Comparison of ENCODE assay signal across 8 mouse cellular contexts in genomic region chr15:67364099-67364756, GRCm38 (mm10).
DNase-seq lines count a peak whose midpoint lies in the region; ATAC-seq lines count a peak whose summit lies in the region.

No protein-coding gene starts in this region.

- no peak overlapping the region for H3K4me2 ChIP-seq in liver, embryonic 11.5 days
- no peak overlapping the region for H3K4me2 ChIP-seq in forebrain, embryonic 11.5 days (ENCODE audit: low read depth, low read length, severe bottlenecking)
- H3K4me2 ChIP-seq in midbrain, embryonic 14.5 days (ENCODE audit: low read length): no peak overlapping the region

- ATAC-seq in liver, embryonic 11.5 days (replicated peaks; ENCODE audit: low FRiP score): no peak
- 0 out of 2 replicates have a peak, but pooled peaks have one; percentile 44 for ATAC-seq in forebrain, embryonic 11.5 days (replicated peaks; ENCODE audit: low FRiP score)
- no peak for ATAC-seq in midbrain, embryonic 14.5 days (ENCODE audit: low FRiP score, low TSS enrichment)
- no peak for ATAC-seq in activated CD4-positive, CD25-positive, alpha-beta regulatory T cell, adult 4 months

- no peaks in the 10 kb centered on the region for H3K27me3 ChIP-seq in liver, embryonic 11.5 days (replicated peaks; ENCODE audit: control insufficient read depth, insufficient read depth, low read length)
- H3K27me3 ChIP-seq in forebrain, embryonic 11.5 days (ENCODE audit: control insufficient read depth, insufficient read depth, low read length): no peaks in the 10 kb centered on the region
- no peaks in the 10 kb centered on the region for H3K27me3 ChIP-seq in midbrain, embryonic 14.5 days (ENCODE audit: control insufficient read depth, insufficient read depth, low read length)

- H3K9me3 ChIP-seq in liver, embryonic 11.5 days (ENCODE audit: control insufficient read depth, low read length): no peaks in the 10 kb centered on the region
- H3K9me3 ChIP-seq in forebrain, embryonic 11.5 days (ENCODE audit: control insufficient read depth, low read length): no peaks in the 10 kb centered on the region
- H3K9me3 ChIP-seq in midbrain, embryonic 14.5 days (ENCODE audit: control insufficient read depth, low read length): no peaks in the 10 kb centered on the region

- H3K4me1 ChIP-seq in liver, embryonic 11.5 days (replicated peaks; ENCODE audit: control insufficient read depth, insufficient read depth, low read length): peaks cover 5% of the 10 kb centered on the region; the same call in 1 of the 2 replicates
- H3K4me1 ChIP-seq in forebrain, embryonic 11.5 days (replicated peaks; ENCODE audit: control insufficient read depth, insufficient read depth, low read length): no peaks in the 10 kb centered on the region; the same call in 1 of the 2 replicates
- no peaks in the 10 kb centered on the region for H3K4me1 ChIP-seq in midbrain, embryonic 14.5 days (ENCODE audit: control insufficient read depth, insufficient read depth, low read length)

- no peak overlapping the region for H3K27ac ChIP-seq in liver, embryonic 11.5 days (ENCODE audit: low read depth, low read length)
- H3K27ac ChIP-seq in forebrain, embryonic 11.5 days (ENCODE audit: low read depth, low read length): no peak overlapping the region
- no peak overlapping the region for H3K27ac ChIP-seq in midbrain, embryonic 14.5 days (replicated peaks; ENCODE audit: low read depth, low read length)

- peak; percentile 12 for DNase-seq in liver
- no peak for DNase-seq in liver, embryonic 11.5 days (ENCODE audit: low spot score)
- DNase-seq in brain, adult 2 months (ENCODE audit: low read depth, low spot score): peak; percentile 20
- DNase-seq in forebrain, embryonic 11.5 days (ENCODE audit: low spot score): peak; percentile 52
- peak; percentile 43 for DNase-seq in midbrain, embryonic 14.5 days
- no peak for DNase-seq in right cerebral cortex, adult 18-20 months
- DNase-seq in layer of hippocampus, postnatal 25 days (ENCODE audit: extremely low spot score in 1 of 2, low spot score in 1 of 2): no peak

- WGBS in liver, embryonic 11.5 days: 75% methylated on average over 4 of the region's 4 CpGs
- 64% methylated on average over 4 of the region's 4 CpGs for WGBS in forebrain, embryonic 11.5 days
- WGBS in midbrain, embryonic 14.5 days: 68% methylated on average over 4 of the region's 4 CpGs

- no peaks in the 10 kb centered on the region for H3K36me3 ChIP-seq in liver, embryonic 11.5 days (ENCODE audit: control insufficient read depth, insufficient read depth, low read length)
- H3K36me3 ChIP-seq in forebrain, embryonic 11.5 days (ENCODE audit: control insufficient read depth, insufficient read depth, low read length): no peaks in the 10 kb centered on the region
- no peaks in the 10 kb centered on the region for H3K36me3 ChIP-seq in midbrain, embryonic 14.5 days (ENCODE audit: control insufficient read depth, insufficient read depth, low read length)

- H3K9ac ChIP-seq in liver, embryonic 11.5 days (ENCODE audit: low read depth, low read length): no peak overlapping the region
- H3K9ac ChIP-seq in forebrain, embryonic 11.5 days (ENCODE audit: low read length): no peak overlapping the region
- no peak overlapping the region for H3K9ac ChIP-seq in midbrain, embryonic 14.5 days (replicated peaks; ENCODE audit: low read length)

- H3K4me3 ChIP-seq in liver, embryonic 11.5 days (ENCODE audit: low read depth, low read length): no peak overlapping the region
- no peak overlapping the region for H3K4me3 ChIP-seq in forebrain, embryonic 11.5 days (ENCODE audit: low read depth, low read length)
- no peak overlapping the region for H3K4me3 ChIP-seq in midbrain, embryonic 14.5 days (replicated peaks; ENCODE audit: low read depth, low read length)

Comparison
In these comparisons a context has a peak if more than half of its experiments do, and no peak if none do; other contexts are left out.
1. DNase-seq: peak in liver (single experiment), brain, adult 2 months (single experiment), forebrain, embryonic 11.5 days (single experiment) and midbrain, embryonic 14.5 days (single experiment); none in liver, embryonic 11.5 days (single experiment), right cerebral cortex, adult 18-20 months (single experiment) and layer of hippocampus, postnatal 25 days (0 of 2).